Mouse (Mus musculus): ENCODE results near the gene Tmem201. TPM values are rescaled to one million over a fixed set of nuclear protein-coding genes. Genes with fewer than 3 reads are reported as not detected.
"Not testable (repeated sequence)": the region's sequence is repeated elsewhere in the genome, so short reads cannot be mapped to it uniquely, and the experiment has no call there.

The Tmem201 gene
- polyA plus RNA-seq, 1 experiment from 2014 or later = 8.7 TPM

- WGBS = 81% methylated on average over 5 of the region's 5 CpGs
- ATAC-seq = no peak
- TF ChIP-seq CTCF (IDR thresholded peaks at IDR 0.05; ENCODE audit: low read depth) = no peak
- no peaks in the 10 kb centered on the region for H3K4me1 ChIP-seq (replicated peaks; ENCODE audit: control insufficient read depth, insufficient read depth, low read length)
- H3K27ac ChIP-seq (ENCODE audit: low read depth, low read length) = no peak overlapping the region
- H3K4me3 ChIP-seq (ENCODE audit: low read depth, low read length) = no peak overlapping the region
- no peaks in the 10 kb centered on the region for H3K36me3 ChIP-seq (ENCODE audit: control insufficient read depth, insufficient read depth)
- no peaks in the 10 kb centered on the region for H3K9me3 ChIP-seq (ENCODE audit: control insufficient read depth)
- no peak overlapping the region for H3K4me2 ChIP-seq (replicated peaks; ENCODE audit: low read depth)
- no peak overlapping the region for H3K9ac ChIP-seq (ENCODE audit: low read depth, low read length)
- H3K27me3 ChIP-seq (replicated peaks; ENCODE audit: control insufficient read depth, insufficient read depth, low read length) = no peaks in the 10 kb centered on the region
These were observed 27.4 kb upstream of the Tmem201 start for GRCm38 (mm10) chr4:149765201-149765600.

- Histone ChIP-seq H3K4me1 (replicated peaks; ENCODE audit: control insufficient read depth, insufficient read depth, low read length) (no peaks in the 10 kb centered on the region), H3K27me3 (replicated peaks; ENCODE audit: control insufficient read depth, insufficient read depth, low read length) (no peaks in the 10 kb centered on the region), H3K4me2 (replicated peaks; ENCODE audit: low read depth) (no peak overlapping the region), H3K9me3 (ENCODE audit: control insufficient read depth) (no peaks in the 10 kb centered on the region), H3K27ac (ENCODE audit: low read depth, low read length) (no peak overlapping the region), H3K4me3 (ENCODE audit: low read depth, low read length) (no peak overlapping the region), H3K9ac (ENCODE audit: low read depth, low read length) (no peak overlapping the region), H3K36me3 (ENCODE audit: control insufficient read depth, insufficient read depth) (no peaks in the 10 kb centered on the region)
- ATAC-seq = no peak
- no peak for TF ChIP-seq CTCF (IDR thresholded peaks at IDR 0.05; ENCODE audit: low read depth)
- 78% methylated on average over 2 of the region's 2 CpGs for WGBS
These were observed 25.5 kb upstream of the Tmem201 start for GRCm38 (mm10) chr4:149763335-149763734.

GRCm38 (mm10) chr4:149759517-149759916 is 21.7 kb upstream of the Tmem201 start:
- H3K27me3 ChIP-seq (replicated peaks; ENCODE audit: control insufficient read depth, insufficient read depth, low read length) = no peaks in the 10 kb centered on the region
- H3K4me2 ChIP-seq (replicated peaks; ENCODE audit: low read depth) = no peak overlapping the region
- no peak overlapping the region for H3K27ac ChIP-seq (ENCODE audit: low read depth, low read length)
- no peak for ATAC-seq
- 63% methylated on average over 5 of the region's 5 CpGs for WGBS
- H3K9ac ChIP-seq (ENCODE audit: low read depth, low read length) = no peak overlapping the region
- no peaks in the 10 kb centered on the region for H3K36me3 ChIP-seq (ENCODE audit: control insufficient read depth, insufficient read depth)
- H3K9me3 ChIP-seq (ENCODE audit: control insufficient read depth) = no peaks in the 10 kb centered on the region
- no peaks in the 10 kb centered on the region for H3K4me1 ChIP-seq (replicated peaks; ENCODE audit: control insufficient read depth, insufficient read depth, low read length)
- TF ChIP-seq CTCF (IDR thresholded peaks at IDR 0.05; ENCODE audit: low read depth) = no peak
- no peak overlapping the region for H3K4me3 ChIP-seq (ENCODE audit: low read depth, low read length)

GRCm38 (mm10) chr4:149758423-149758822 is 20.6 kb upstream of the Tmem201 start:
- ATAC-seq = no peak
- no peak for TF ChIP-seq CTCF (IDR thresholded peaks at IDR 0.05; ENCODE audit: low read depth)
- H3K4me1 ChIP-seq (replicated peaks; ENCODE audit: control insufficient read depth, insufficient read depth, low read length) = no peaks in the 10 kb centered on the region
- WGBS = 68% methylated on average over 6 of the region's 6 CpGs
- H3K4me3 ChIP-seq (ENCODE audit: low read depth, low read length) = no peak overlapping the region
- H3K27me3 ChIP-seq (replicated peaks; ENCODE audit: control insufficient read depth, insufficient read depth, low read length) = no peaks in the 10 kb centered on the region
- H3K4me2 ChIP-seq (replicated peaks; ENCODE audit: low read depth) = no peak overlapping the region
- no peaks in the 10 kb centered on the region for H3K9me3 ChIP-seq (ENCODE audit: control insufficient read depth)
- H3K36me3 ChIP-seq (ENCODE audit: control insufficient read depth, insufficient read depth) = no peaks in the 10 kb centered on the region
- no peak overlapping the region for H3K27ac ChIP-seq (ENCODE audit: low read depth, low read length)
- H3K9ac ChIP-seq (ENCODE audit: low read depth, low read length) = no peak overlapping the region

GRCm38 (mm10) chr4:149756546-149756945 is 18.7 kb upstream of the Tmem201 start:
- not testable (repeated sequence) for H3K27ac ChIP-seq (ENCODE audit: low read depth, low read length); H3K9ac ChIP-seq (ENCODE audit: low read depth, low read length); H3K4me2 ChIP-seq (replicated peaks; ENCODE audit: low read depth); H3K9me3 ChIP-seq (ENCODE audit: control insufficient read depth); H3K4me3 ChIP-seq (ENCODE audit: low read depth, low read length); H3K4me1 ChIP-seq (replicated peaks; ENCODE audit: control insufficient read depth, insufficient read depth, low read length); H3K27me3 ChIP-seq (replicated peaks; ENCODE audit: control insufficient read depth, insufficient read depth, low read length); ATAC-seq; H3K36me3 ChIP-seq (ENCODE audit: control insufficient read depth, insufficient read depth)
- WGBS = 86% methylated on average over 7 of the region's 7 CpGs

GRCm38 (mm10) chr4:149752836-149753235 is 15.0 kb upstream of the Tmem201 start:
- no peak for ATAC-seq
- Histone ChIP-seq H3K9me3 (ENCODE audit: control insufficient read depth) (no peaks in the 10 kb centered on the region), H3K9ac (ENCODE audit: low read depth, low read length) (no peak overlapping the region), H3K27me3 (replicated peaks; ENCODE audit: control insufficient read depth, insufficient read depth, low read length) (no peaks in the 10 kb centered on the region), H3K4me2 (replicated peaks; ENCODE audit: low read depth) (no peak overlapping the region), H3K4me1 (replicated peaks; ENCODE audit: control insufficient read depth, insufficient read depth, low read length) (no peaks in the 10 kb centered on the region), H3K27ac (ENCODE audit: low read depth, low read length) (no peak overlapping the region), H3K4me3 (ENCODE audit: low read depth, low read length) (no peak overlapping the region), H3K36me3 (ENCODE audit: control insufficient read depth, insufficient read depth) (no peaks in the 10 kb centered on the region; the same call in 1 of the 2 replicates)
- WGBS = 84% methylated on average over 3 of the region's 3 CpGs
- no peak for TF ChIP-seq CTCF (IDR thresholded peaks at IDR 0.05; ENCODE audit: low read depth)
